Mouse (Mus musculus): ENCODE results near the gene Zbtb37.
A peak's percentile ranks its signal among the peaks of the same experiment; 100 is the strongest.

Zbtb37 gene

GRCm38 (mm10) chr1:160968643-160969042, 66.0 kb downstream of the Zbtb37 start:
- DNase-seq, result peak; percentile 18

GRCm38 (mm10) chr1:160967268-160967667, 67.4 kb downstream of the Zbtb37 start:
- DNase-seq, result no peak

DNA sequence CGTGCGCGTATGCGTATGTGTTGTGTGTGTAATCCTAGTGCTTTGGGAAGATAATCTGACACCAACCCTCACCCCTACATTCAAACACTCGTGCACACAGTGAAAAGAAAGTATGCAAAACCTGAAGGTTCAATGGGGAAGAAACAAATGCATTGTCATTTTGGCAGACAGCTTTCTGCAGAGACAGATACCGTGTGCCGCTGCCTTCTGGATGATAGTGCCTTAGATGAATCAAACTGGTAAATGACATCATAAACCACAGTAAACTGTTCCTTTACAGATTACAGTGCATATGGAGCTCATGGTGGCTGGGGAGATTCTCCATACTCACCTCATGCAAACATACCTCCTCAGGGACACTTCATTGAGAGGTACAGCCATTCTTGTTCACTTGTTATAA, 71.5 kb downstream of the Zbtb37 start:
- no peak for DNase-seq

All from cerebellum, adult 11-12 months (tissue).